Mouse (Mus musculus) spleen, adult 2 months (tissue): ENCODE data around the gene Gm26938.

Experiments used
- CTCF ChIP-seq: fragments of 200-500 bp; IDR thresholded peaks from 2 replicates; pipeline ENCODE4 v1.5.1; 2011; ENCODE audit warnings: mild to moderate bottlenecking, inconsistent platforms; ENCODE audit not compliant: insufficient read depth, insufficient read length, insufficient replicate concordance; ENCODE audit errors: extremely low read depth
- POLR2A ChIP-seq: fragments of 200-500 bp; IDR thresholded peaks from 2 replicates; pipeline ENCODE4 v1.6.1; 2011; ENCODE audit warnings: low read depth, low read length, inconsistent platforms

DNA sequence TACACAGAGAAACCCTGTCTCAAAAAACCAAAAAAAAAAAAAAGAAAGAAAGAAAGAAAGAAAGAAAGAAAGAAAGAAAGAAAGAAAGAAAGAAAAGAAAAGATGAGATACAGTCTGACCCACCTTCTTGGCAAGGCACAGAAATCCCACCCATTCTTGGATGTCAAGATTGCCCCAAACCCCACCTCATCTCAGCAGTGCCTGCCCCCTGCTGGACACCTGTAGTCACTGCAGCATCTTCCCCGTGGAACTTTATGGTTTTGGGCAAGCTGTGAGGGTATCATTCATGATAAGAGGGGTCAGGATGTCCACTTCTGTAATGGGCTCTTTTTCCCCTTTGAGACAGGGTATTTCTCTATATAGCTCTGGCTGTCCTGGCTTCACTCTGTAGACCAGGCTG lies 8.9 kb downstream of the Gm26938 start:
- TF ChIP-seq CTCF (peak; percentile 88; the same call in 1 of the 2 replicates), POLR2A (no peak)
